Mouse (Mus musculus): ENCODE data around the gene Fam162a. TPM values are rescaled to one million over a fixed set of nuclear protein-coding genes. Genes with fewer than 3 reads are reported as not detected.
"Not testable (repeated sequence)": the region's sequence is repeated elsewhere in the genome, so short reads cannot be mapped to it uniquely, and the experiment has no call there.

The Fam162a gene
- total RNA-seq (2021), result 100 to 1,000 TPM; 205 to 206 TPM
- long read RNA-seq, experiment 1, transcript Fam162a-201 (5 exons, 718 nt), result major isoform, 124 of 130 reads
- long read RNA-seq, experiment 1, partial matches to known transcripts, result 0 of 130 reads
- long read RNA-seq, experiment 1, other reads (novel, unspliced or antisense), result 6 of 130 reads
- long read RNA-seq, experiment 2, transcript Fam162a-201 (5 exons, 718 nt), result major isoform, 96 of 98 reads
- long read RNA-seq, experiment 2, partial matches to known transcripts, result 0 of 98 reads
- long read RNA-seq, experiment 2, other reads (novel, unspliced or antisense), result 1 of 98 reads

- DNase-seq, result peak; percentile 93 to 94
- intact Hi-C loops (cut with DNase I), result loop anchor here (2.0 to 10.0 kb wide), 3 partner anchors 29 to 803 kb away; partner anchors contain the start of genes Eaf2, Golgb1 and Iqcb1
Measured at GRCm38 (mm10) chr16:36071450-36072379, at the start of gene Fam162a, which contains the start of gene Ccdc58. TSS of gene Fam162a (minus strand) at chr16:36071594. TSS of gene Ccdc58 (plus strand) at chr16:36071685.

DNA sequence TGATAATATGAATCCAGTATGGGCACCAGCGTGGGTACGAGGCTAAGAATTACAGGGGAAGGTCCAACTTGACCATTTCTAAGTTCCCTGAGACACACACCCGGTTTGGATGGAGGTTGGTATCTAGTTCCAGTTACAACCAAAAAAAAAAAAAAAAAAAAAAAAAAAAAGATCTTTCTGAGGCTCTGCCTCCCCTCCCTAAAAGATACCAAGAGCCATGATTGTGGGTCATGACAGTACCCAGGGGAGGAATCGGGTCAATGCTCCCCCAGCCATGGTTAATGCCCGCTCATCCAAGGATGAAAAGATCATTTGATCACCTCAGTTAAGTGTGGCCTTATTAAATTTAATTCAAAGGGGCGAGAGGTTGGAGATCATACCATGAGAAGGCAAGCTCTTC, 44.4 kb upstream of the Fam162a start:
- DNase-seq; intact Hi-C loops (cut with DNase I): not testable (repeated sequence)

- DNase-seq; intact Hi-C loops (cut with DNase I): not testable (repeated sequence)
Measured at GRCm38 (mm10) chr16:36111486-36111885, 40.1 kb upstream of the Fam162a start.

DNA sequence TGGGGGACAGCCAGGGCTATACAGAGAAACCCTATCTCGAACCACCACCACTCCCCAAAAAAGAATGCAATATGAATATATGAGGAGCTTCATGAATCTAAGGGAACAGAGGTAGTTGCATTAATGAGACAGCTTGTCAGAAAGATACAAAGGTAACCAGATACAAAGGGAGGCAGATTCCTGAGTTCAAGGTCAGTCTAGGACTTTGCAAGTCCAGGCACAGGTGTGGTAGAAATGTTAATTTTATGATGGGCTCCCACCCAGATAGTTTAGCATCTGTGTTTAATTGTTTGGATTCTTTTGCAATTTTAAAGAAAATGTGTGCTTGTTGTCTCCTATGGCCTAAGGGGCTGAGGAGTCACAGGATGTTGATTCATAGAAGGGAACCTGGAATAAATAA, 30.8 kb upstream of the Fam162a start:
- no peak for DNase-seq
- intact Hi-C loops (cut with DNase I), result no loop called here

- DNase-seq, result no peak
- intact Hi-C loops (cut with DNase I), result no loop called here
Measured at GRCm38 (mm10) chr16:36101526-36101925, 30.1 kb upstream of the Fam162a start.

DNA sequence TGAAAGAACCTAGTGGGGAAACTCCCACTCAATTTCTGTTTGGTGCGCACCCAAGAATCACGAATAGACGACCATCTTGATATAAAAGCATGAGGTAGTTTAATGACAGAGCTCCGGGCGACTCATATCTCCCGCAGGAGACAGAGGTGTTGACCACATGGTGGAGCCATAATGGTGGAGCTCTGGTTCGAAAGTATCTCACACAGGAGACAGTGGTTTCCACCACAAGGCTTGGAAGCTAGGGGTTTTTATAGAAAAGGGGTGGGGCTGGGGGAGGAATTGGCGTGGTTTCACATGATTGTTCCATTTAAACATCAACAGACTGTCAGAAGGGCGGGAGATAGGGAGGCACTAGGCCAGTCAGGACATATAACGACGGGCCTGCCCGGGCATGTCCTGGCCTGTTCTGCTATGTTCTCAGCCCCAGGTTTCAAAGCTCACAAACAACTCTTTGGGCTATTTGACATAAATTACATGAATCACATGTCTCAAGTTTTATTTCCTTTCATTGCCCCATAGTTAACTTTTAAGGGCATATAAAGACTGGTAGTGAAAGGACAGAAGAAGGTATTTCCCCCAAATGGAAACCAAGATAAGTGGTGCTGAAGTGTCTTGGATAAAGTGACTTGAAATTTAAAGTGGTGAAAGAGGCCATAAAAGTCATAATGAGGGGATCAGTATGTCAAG, 26.6 kb upstream of the Fam162a start:
- DNase-seq; intact Hi-C loops (cut with DNase I): not testable (repeated sequence)

DNA sequence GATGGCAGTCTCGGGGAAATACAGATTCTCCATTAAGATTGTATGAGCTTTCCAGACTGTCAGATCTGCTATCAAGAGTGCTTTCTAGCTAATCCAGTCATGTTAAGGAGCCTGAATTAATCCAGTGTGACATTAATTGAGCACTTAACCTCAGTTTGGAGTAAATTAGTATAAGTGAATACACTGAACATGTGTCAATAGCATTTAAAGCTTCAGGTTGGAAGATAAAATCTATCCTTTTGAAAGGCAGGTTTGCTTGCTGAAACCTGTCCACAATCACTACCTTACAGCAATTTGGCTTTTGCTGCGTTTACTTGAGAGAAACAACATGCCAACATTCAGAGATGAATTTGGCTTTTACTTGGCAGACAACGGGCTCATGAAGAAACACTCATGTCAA, 22.7 kb upstream of the Fam162a start:
- intact Hi-C loops (cut with DNase I), result no loop called here
- no peak for DNase-seq

DNA sequence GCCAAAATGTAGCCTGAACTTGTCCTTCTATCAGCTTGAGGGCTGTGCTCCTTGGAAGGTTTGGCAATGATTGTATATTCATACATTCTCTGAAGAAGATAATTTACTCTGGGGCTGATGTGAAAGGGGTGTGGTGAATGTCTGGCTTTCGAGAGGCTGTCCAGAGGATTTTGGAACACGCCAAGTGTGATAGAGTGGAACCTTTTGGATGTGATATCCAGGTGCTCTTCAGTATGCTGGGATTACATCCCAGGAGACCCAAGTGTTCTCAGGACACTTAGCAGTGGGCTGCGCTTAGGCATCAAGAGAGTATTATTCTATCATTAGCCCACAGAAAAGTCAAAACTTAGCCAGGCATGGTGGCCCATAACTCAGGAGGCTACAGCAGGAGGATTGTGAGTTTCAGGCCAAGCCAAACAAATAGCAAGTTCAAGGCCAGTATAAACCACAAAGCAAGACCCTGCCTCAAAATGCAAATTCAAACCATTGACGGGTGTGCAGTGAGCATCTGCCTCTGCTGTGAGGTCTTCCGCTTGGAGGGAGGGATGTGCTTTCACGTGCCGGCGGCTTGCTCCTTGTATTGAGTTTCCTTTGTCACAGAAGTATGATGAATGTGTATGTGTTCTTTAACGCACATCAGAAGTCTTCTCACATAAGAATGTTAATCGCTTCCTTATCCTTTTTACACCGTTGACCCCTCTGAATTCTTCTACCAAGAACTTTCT, 19.6 kb upstream of the Fam162a start:
- intact Hi-C loops (cut with DNase I), result no loop called here
- no peak for DNase-seq

GRCm38 (mm10) chr16:36089850-36090616, 18.6 kb upstream of the Fam162a start:
- intact Hi-C loops (cut with DNase I), result no loop called here
- no peak for DNase-seq

DNA sequence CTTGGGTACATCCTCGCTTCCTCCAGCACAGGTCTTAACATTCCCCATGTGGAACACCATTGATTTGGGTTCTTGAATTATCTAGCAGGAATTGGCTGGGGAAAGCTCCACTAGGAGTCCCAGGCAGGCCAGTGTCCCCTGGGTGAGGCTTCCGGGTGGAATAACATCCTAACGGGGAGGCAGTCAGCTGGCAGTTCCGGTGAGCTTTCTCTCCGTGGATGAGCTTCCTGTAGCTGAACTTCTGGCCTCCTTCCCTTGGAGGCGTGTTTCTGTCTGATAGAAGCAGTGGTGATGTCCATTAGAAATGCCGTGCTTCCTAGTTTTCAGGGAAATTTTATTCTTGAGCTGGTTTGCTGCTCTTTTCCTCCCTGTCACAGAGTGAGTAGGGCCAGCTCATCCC, 17.7 kb upstream of the Fam162a start:
- peak in 1 of 2 experiments; percentile 15 for DNase-seq
- intact Hi-C loops (cut with DNase I), result no loop called here

DNA sequence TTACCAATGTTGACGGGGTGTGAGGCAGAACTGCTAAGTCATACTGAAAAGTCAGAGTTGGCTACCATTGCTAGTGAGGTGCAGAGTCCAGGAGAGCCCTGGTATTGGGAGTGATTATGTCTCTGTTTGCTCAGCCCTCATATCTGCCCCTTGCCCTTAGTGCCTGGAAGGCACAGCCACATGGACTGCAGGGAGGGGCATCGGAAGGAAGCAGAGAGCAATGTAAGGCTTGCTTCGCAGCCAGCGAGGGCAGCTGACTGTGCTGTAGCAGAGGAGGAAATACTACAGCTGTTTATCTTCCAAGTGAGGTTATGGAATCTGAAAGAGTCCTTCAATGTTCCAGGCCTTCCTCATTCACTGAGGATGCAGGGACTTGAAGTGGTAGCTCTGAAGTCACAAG, 16.5 kb upstream of the Fam162a start:
- intact Hi-C loops (cut with DNase I), result no loop called here
- no peak for DNase-seq

- DNase-seq, result no peak
- intact Hi-C loops (cut with DNase I), result loop anchor here (10.0 kb wide), 2 partner anchors 745 to 795 kb away; partner anchors contain the start of genes Eaf2, Golgb1 and Iqcb1
Measured at GRCm38 (mm10) chr16:36079916-36080315, 8.5 kb upstream of the Fam162a start.

DNA sequence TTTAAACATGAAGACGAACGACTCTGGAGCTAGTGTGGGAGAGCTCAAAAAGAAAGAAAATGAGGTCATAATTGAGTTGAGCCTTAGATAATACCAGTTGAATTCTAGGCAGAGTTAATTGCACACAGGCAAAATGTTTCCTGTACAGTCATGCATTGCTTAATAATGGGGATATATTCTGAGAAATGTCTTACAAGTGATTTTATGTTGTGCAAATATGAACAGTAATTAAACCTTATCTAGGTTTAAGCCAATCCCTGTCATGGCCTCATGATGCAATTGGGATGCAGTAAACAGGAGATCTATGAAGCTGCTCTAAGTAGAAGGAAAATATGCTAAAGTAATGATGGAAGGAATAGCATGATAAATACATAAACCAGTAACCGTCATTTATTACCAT, 3.4 kb upstream of the Fam162a start:
- intact Hi-C loops (cut with DNase I), result loop anchor here (10.0 kb wide), 2 partner anchors 750 to 800 kb away; partner anchors contain the start of genes Eaf2, Golgb1 and Iqcb1
- no peak for DNase-seq

DNA sequence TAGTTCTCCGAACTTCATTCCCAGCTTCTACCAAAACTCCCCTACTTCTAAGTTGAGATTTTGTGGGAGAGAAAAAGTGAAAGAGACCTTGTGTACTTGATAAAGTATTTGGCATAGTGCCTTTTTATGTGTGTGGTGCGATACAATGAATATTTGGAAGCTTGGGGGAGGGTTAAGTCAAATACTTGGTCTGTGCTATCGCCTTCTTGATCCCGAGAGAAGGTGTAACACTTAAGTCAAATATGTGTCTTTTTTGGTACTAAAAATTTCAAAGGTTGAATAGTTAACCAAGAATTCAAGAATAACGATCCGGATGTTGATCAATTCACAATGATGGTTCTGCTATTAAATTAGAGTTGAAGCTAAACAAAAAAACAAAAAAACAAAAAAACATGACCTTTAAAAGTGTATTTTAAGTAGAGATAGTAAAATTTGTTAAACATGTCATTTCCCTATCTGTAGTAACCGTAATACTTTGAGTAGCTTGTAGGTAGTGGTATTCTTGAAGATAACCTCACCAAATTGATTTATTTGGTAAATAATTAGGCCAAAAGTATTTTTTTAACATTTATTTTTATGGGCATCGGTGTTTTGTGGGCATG, 1.1 kb upstream of the Fam162a start:
- intact Hi-C loops (cut with DNase I), result loop anchor here (10.0 kb wide), 2 partner anchors 752 to 802 kb away; partner anchors contain the start of genes Eaf2, Golgb1 and Iqcb1
- DNase-seq, result no peak

DNA sequence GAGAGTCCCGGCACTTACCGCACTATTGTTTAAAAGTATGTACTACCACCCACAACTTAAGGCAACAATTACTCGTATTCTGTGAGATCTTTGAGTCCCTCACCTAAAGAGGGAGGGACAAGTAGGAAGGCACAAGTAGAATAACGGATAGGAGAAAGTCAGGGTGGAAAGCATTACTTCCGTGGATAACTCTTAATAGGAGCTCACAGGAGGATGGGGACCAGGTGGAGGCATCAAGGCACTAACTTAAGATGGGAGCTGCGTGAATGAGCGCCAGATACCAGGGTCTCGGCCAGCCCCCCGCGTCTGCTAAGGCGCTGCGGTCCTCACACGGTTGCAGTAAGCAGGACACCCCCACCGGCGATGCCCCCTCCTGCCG, 334 bp downstream of the Fam162a start:
- DNase-seq, result no peak
- intact Hi-C loops (cut with DNase I), result loop anchor here (2.0 to 10.0 kb wide), 3 partner anchors 28 to 804 kb away; partner anchors contain the start of genes Eaf2, Golgb1 and Iqcb1

DNA sequence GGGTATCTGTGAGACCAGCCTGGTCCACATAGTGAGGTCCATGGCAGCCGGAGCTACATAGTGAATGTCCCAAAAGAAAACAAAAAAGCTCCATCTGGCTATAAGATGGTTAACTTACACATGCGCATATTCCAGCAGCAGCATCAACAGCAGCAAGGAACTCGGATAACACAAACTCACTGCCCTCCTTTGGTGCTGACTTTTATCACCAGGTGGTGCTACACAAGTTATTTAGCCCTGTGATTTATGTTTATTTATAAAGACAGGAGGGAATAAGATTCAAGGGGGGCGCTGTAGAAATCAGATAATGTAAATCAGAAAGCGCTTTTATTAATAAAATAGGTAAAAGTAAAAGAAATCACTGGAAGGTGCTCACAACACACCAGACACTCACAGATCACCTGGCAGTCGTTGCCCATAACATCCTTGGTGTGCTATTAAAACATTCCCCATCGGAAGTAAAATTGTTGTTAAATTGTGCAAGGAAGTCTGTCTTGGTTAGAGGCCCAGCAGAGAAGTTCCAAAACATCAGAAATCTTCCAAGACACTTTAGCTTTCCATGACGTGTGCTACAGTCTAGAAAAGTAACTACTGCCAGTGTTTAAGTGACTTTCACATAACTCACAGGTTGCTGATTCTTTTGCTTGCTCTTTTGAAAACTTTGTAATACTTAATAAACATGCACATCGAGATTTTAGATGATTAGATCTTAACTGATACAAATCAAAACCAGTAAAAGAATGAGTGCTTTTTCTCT, 1.4 kb downstream of the Fam162a start:
- intact Hi-C loops (cut with DNase I), result loop anchor here (2.0 to 10.0 kb wide), 4 partner anchors 27 to 805 kb away; partner anchors contain the start of genes Eaf2, Golgb1 and Iqcb1
- DNase-seq, result no peak

- intact Hi-C loops (cut with DNase I), result loop anchor here (5.0 kb wide), 1 partner anchor 86 kb away; no protein-coding TSS in a partner anchor
- DNase-seq, result no peak
Measured at GRCm38 (mm10) chr16:36068356-36068755, 3.0 kb downstream of the Fam162a start.

GRCm38 (mm10) chr16:36067694-36068093, 3.7 kb downstream of the Fam162a start:
- DNase-seq, result no peak

More at GRCm38 (mm10) chr16:36067694-36068093, 3.7 kb downstream of the Fam162a start:
- intact Hi-C loops (cut with DNase I), result loop anchor here (5.0 kb wide), 1 partner anchor 85 kb away; no protein-coding TSS in a partner anchor

Measured in heart, postnatal 14 days (tissue).